Mouse (Mus musculus): ENCODE results near the gene Naa16.
"Not testable (repeated sequence)": the region's sequence is repeated elsewhere in the genome, so short reads cannot be mapped to it uniquely, and the experiment has no call there.

Gene Naa16

DNA sequence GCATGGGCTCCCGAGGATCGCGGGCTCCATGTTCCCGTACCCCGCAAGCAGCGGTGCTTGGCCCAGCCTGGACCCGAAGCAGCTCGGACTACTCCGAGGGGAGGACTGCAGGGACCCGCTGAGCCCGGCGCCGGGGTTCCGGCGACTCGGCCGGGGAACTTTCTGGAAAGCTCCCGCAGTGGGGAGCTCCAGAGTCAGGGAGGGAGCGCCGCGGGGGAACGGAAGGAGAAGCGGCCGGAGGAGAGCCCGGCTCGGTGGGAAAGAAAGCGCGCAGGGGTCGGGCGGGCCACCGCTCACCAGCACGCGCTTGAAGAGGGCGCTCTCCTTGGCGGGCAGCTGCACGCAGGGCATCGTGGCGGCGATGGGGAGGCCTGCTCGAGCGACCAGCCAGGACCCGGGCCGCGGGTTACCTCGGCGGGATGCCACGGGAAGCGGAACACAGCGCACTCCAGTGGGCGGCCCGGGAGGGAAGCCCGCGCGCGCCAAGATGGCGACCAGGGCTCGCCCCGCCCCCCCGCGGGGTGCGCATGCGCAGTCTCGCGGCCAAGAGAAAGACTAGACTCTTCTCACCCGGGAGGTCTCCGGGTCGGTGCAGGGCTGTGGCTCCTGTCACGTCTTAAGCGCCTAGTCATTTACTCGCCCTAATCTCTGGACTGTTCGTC, at the start of gene Naa16:
Gene Naa16 (minus strand): TSS at position 514 of the 662 bp plus-strand sequence.
- DNase-seq (ENCODE audit: low spot score): peak; percentile 95

DNA sequence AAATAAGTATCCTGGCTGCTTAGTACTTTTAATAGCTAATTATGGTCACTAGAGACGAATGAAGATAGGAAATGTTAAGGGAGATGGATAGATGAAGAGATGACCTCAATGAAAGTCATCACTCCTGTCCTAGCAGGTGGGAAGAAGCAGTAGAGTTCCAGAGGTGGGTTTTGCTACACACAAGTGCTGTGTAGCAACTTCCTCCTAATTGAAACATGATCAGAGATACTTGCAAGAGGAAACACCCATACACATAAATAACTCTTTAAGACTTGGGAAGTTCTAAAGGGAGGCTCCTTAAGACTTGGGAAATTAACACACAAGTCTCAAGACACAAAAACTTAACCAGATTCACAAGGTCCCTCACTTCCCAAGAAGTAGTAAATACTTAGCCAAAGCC, 43.5 kb upstream of the Naa16 start:
- no peak for DNase-seq (ENCODE audit: low spot score)

DNA sequence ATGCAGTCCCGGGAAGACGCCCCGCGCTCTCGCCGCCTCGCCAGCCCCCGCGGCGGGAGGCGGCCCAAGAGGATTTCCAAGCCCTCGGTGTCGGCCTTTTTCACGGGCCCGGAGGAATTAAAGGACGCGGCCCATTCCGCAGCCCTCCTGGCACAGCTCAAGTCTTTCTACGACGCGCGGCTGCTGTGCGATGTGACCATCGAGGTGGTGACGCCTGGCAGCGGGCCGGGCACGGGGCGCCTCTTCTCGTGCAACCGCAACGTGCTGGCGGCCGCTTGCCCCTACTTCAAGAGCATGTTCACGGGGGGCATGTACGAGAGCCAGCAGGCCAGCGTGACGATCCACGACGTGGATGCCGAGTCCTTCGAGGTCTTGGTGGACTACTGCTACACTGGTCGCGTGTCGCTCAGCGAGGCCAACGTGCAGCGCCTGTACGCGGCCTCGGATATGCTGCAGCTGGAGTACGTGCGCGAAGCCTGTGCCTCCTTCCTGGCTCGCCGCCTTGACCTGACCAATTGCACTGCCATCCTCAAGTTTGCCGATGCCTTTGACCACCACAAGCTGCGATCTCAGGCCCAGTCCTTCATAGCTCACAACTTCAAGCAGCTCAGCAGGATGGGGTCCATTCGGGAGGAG, 36.3 kb upstream of the Naa16 start:
- not testable (repeated sequence) for DNase-seq (ENCODE audit: low spot score)

- DNase-seq (ENCODE audit: low spot score): peak; percentile 80
These were observed 35.6 kb upstream of the Naa16 start, which contains the start of gene Kbtbd7 for GRCm38 (mm10) chr14:79425979-79426729. TSS of gene Kbtbd7 (plus strand) at chr14:79426511.

GRCm38 (mm10) chr14:79420083-79420685, 29.6 kb upstream of the Naa16 start:
- no peak for DNase-seq (ENCODE audit: low spot score)

GRCm38 (mm10) chr14:79413121-79413520, 22.5 kb upstream of the Naa16 start:
- no peak for DNase-seq (ENCODE audit: low spot score)

GRCm38 (mm10) chr14:79410662-79411061, 20.1 kb upstream of the Naa16 start:
- DNase-seq (ENCODE audit: low spot score): no peak

GRCm38 (mm10) chr14:79409278-79409830, 18.8 kb upstream of the Naa16 start:
- no peak for DNase-seq (ENCODE audit: low spot score)

GRCm38 (mm10) chr14:79407641-79408040, 17.1 kb upstream of the Naa16 start:
- no peak for DNase-seq (ENCODE audit: low spot score)

- DNase-seq (ENCODE audit: low spot score): peak; percentile 70
These were observed 6.9 kb upstream of the Naa16 start, which contains the start of gene Mtrf1 for GRCm38 (mm10) chr14:79397321-79398122. TSS of gene Mtrf1 (plus strand) at chr14:79397772.

DNA sequence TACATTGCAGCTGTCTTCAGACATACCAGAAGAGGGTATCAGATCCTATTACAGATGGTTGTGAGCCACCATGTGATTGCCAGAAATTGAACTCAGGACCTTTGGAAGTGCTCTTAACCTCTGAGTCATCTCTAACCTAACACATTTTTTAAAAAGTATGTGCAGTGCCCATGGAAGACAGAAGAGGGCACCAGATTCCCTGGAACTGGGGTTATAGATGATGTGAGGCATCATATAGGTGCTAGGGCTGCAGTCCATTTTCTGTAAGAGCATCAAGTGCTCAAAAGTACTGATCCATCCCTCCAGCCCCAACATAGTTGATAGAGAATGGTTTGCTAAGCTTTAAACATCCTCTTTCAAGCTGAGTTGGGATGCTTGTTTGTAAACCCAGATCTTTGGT, 4.0 kb upstream of the Naa16 start:
- DNase-seq (ENCODE audit: low spot score): peak; percentile 55

DNA sequence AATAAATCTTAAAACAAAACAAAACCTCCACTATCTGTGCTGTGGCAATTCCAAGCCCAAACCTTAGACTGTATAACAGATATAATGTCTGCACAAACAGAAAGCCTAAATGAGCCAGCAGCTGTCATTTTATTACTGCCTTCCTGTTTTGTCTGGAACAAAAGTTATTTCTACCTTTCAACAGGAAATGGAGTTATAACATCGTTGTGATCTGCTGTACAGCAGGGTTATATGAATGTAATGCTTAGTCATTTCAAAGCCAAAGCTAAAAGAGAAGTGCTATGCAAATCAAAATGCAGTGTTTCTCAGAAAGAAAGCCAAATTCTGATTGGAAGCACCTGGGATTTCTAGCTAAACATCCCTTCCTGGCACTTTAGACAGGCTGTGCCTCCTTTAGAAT, 2.7 kb upstream of the Naa16 start:
- no peak for DNase-seq (ENCODE audit: low spot score)

GRCm38 (mm10) chr14:79389438-79390264, 927 bp downstream of the Naa16 start:
- DNase-seq (ENCODE audit: low spot score): peak; percentile 38

- DNase-seq (ENCODE audit: low spot score): no peak
These were observed 2.3 kb downstream of the Naa16 start for GRCm38 (mm10) chr14:79388304-79388703.

DNA sequence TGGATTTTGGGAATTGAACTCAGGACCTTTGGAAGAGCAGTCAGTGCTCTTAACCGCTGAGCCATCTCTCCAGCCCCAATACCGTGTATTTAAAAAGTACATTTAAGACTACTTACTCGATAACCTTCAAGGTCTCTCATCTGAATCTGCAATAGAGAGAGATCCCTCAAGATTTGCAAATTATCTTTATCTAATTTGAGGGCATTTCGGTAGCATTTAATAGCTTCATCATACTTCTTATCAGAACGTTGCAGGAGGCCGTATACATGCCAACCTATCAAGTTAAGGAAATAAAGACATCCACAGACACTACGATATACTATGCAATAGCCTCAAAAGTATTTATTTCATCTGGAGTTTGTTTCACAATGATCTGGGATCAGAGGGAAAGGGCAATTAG, 7.5 kb downstream of the Naa16 start:
- no peak for DNase-seq (ENCODE audit: low spot score)

DNA sequence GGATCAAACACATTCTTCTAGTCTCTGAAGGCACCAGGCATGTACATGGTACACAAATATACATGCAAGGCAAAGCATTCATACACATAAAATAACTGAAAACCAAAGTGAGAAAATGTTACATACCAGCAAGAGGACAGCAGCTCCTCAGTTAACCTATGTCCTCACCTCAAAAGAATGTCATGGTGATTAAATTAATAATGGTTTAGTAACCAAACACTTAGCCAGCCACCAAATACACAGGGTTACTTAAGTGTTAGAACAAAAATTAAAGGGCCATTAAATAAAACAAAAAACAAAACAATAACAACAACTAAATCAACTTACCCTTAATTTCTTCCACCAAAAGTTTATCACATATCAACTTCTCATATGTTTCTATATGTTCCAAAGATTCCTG, 13.5 kb downstream of the Naa16 start:
- DNase-seq (ENCODE audit: low spot score): no peak

DNA sequence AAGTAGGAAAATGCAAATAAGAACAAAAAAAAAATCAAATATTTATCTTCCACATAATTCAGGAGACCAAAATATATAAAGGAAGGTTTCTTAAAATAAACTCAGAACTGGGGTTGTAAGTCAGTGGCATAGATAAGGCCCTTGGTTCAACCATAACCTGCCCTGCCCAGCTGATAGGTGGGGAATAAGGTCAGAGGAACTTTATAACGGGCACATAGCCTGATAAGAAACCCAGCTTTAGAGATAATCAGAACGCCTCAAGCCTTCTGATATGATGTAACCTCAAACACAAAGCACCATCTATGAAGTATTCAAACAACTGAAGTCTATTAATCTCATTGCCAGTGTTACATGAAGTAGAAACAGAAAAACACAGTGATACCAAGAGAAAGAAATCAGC, 32.5 kb downstream of the Naa16 start:
- DNase-seq (ENCODE audit: low spot score): no peak

GRCm38 (mm10) chr14:79346384-79346783, 44.2 kb downstream of the Naa16 start:
- DNase-seq (ENCODE audit: low spot score): no peak

- no peak for DNase-seq (ENCODE audit: low spot score)
These were observed 55.0 kb downstream of the Naa16 start for GRCm38 (mm10) chr14:79335613-79336012.

GRCm38 (mm10) chr14:79331936-79332335, 58.6 kb downstream of the Naa16 start:
- DNase-seq (ENCODE audit: low spot score): peak; percentile 16

Measured in MN1 (cell line).